Mouse (Mus musculus) olfactory bulb, adult 2 months (tissue): ENCODE results near the gene Skida1.

Experiments used
- CTCF ChIP-seq: fragments of 200-500 bp; IDR thresholded peaks from 2 replicates; pipeline ENCODE4 v1.5.1; 2012; ENCODE audit warnings: low read depth, mild to moderate bottlenecking, low read length, moderate library complexity; ENCODE audit not compliant: insufficient read depth
- POLR2A ChIP-seq: fragments of 200-500 bp; IDR thresholded peaks from 2 replicates; pipeline ENCODE4 v1.6.1; 2012; ENCODE audit warnings: mild to moderate bottlenecking, low read depth, low read length, moderate library complexity; ENCODE audit not compliant: insufficient read depth

DNA sequence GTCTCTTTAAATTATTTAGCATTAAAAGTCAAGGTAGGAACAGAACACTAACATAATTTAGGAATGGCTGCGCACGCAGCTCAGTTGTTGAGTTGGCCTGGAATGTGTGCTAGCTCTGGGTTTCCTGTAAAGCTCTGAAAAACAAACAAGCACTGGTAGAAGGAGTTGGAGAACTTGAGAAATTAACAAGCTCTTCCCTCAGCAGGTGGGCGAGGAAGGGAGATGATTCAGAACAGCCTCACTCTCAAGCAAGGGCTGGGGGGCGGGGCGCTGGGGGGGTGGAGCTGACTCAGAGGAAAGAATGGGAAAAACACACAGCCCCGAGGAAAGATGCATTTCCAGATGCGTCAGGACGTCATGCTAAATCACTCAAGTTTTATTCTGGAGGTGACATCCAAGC is 43.7 kb downstream of the Skida1 start:
- TF ChIP-seq POLR2A = no peak
- TF ChIP-seq CTCF = no peak
